Mouse (Mus musculus) E14TG2a.4 (cell line): Measurements from ENCODE around the gene Slc4a4.
"Not testable (repeated sequence)": the region's sequence is repeated elsewhere in the genome, so short reads cannot be mapped to it uniquely, and the experiment has no call there.

ENCODE experiments used
- H3K27me3 ChIP-seq: 2 replicates; pipeline ENCODE4 v1.6.1; 2014; ENCODE audit warnings: low read length, control low read depth; ENCODE audit not compliant: insufficient read depth
- H3K36me3 ChIP-seq: 2 replicates; pipeline ENCODE4 v1.6.1; 2014; ENCODE audit warnings: low read length, control low read depth; ENCODE audit not compliant: insufficient read depth
- H3K4me1 ChIP-seq: replicated peaks from 2 replicates; pipeline ENCODE4 v1.6.1; 2014; ENCODE audit warnings: low read depth, low read length, control low read depth
- H3K4me3 ChIP-seq: replicated peaks from 2 replicates; pipeline ENCODE4 v1.5.1; 2014; ENCODE audit warnings: mild to moderate bottlenecking, low read length
- H3K9me3 ChIP-seq: 2 replicates; pipeline ENCODE4 v1.6.1; 2014; ENCODE audit warnings: low read length, control low read depth
- CTCF ChIP-seq: conservative IDR thresholded peaks from 2 replicates; pipeline ENCODE4 v1.5.1; 2014; ENCODE audit warnings: low read length
- NANOG ChIP-seq: IDR thresholded peaks from 2 replicates; pipeline ENCODE4 v1.6.1; 2014; ENCODE audit warnings: borderline replicate concordance, low read length, mixed read lengths
- POU5F1 ChIP-seq: IDR thresholded peaks from 2 replicates; pipeline ENCODE4 v1.6.1; 2014; ENCODE audit warnings: low read length, borderline replicate concordance

Gene Slc4a4

DNA sequence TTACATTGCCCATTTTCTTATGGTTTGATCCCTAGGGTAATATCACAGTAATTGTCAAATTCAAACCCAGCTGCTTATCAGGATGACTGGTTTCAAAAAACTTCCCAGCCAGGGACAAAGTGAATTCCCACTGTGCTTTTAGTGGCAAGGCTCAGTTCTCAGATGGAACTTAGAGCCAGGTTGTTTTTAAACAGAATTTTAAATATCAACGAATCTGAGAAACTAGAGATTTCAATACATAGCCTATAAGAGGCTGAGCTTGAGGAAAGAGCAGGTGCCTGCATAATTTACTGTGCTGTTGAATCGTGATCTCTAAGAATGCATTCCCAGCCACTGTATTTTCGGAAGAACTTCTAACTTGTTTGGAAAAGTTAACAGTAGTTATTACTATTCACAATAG, 213.3 kb downstream of the Slc4a4 start:
- Histone ChIP-seq H3K27me3 (no peaks in the 10 kb centered on the region), H3K36me3 (no peaks in the 10 kb centered on the region), H3K9me3 (no peaks in the 10 kb centered on the region), H3K4me3 (no peak overlapping the region), H3K4me1 (no peaks in the 10 kb centered on the region)
- TF ChIP-seq NANOG, result no peak
- no peak for TF ChIP-seq POU5F1
- TF ChIP-seq CTCF, result no peak

DNA sequence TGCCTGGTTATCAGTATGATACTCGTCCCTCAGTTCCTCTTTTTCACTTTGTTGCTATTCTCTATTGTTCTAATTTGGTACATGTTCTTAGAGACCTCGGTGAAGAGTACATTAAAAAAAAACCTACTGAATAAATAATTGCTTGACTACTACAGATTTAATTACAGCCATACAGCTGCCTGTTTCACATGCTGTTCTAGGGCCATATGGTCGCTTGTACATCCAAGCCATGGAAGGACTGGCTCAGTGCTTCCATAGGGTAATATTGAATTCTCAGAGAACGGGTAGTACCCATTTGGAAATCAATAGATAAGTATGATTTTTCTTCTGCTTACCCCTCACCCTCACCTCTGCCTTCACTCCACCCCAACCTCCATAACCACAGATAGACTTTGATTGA, 215.9 kb downstream of the Slc4a4 start:
- Histone ChIP-seq H3K36me3 (no peaks in the 10 kb centered on the region), H3K4me3 (no peak overlapping the region), H3K4me1 (no peaks in the 10 kb centered on the region), H3K9me3 (no peaks in the 10 kb centered on the region), H3K27me3 (no peaks in the 10 kb centered on the region)
- no peak for TF ChIP-seq CTCF
- TF ChIP-seq POU5F1, result no peak
- no peak for TF ChIP-seq NANOG

GRCm38 (mm10) chr5:89105346-89105745, 218.7 kb downstream of the Slc4a4 start:
- H3K36me3 ChIP-seq, result no peaks in the 10 kb centered on the region
- H3K4me1 ChIP-seq, result no peaks in the 10 kb centered on the region
- H3K27me3 ChIP-seq, result no peaks in the 10 kb centered on the region
- H3K9me3 ChIP-seq, result no peaks in the 10 kb centered on the region
- no peak for TF ChIP-seq POU5F1
- no peak for TF ChIP-seq CTCF
- TF ChIP-seq NANOG, result peak; percentile 33; the same call in 1 of the 2 replicates
- no peak overlapping the region for H3K4me3 ChIP-seq

DNA sequence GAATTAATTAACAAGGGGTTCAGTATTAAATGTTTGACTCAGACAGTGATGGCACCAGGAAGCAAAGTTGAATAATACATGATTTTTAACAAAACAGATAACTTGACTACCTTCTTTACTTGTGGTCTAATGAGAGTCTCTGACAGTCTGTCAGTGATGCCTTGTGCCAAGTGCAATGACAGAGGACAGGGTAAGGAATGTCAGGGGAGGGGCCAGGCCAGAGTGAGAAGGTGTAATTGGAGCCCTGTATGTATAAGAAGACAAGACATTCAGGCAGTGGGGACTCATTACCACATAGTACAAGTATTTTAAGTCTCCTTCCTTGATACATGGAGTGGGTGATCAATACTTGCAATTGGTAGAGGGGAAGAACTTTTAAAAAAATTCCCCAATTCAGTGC, 219.6 kb downstream of the Slc4a4 start:
- Histone ChIP-seq H3K27me3 (no peaks in the 10 kb centered on the region), H3K4me1 (no peaks in the 10 kb centered on the region), H3K4me3 (no peak overlapping the region), H3K9me3 (peaks cover 1% of the 10 kb centered on the region; the same call in 1 of the 2 replicates), H3K36me3 (no peaks in the 10 kb centered on the region)
- no peak for TF ChIP-seq POU5F1
- no peak for TF ChIP-seq NANOG
- no peak for TF ChIP-seq CTCF

DNA sequence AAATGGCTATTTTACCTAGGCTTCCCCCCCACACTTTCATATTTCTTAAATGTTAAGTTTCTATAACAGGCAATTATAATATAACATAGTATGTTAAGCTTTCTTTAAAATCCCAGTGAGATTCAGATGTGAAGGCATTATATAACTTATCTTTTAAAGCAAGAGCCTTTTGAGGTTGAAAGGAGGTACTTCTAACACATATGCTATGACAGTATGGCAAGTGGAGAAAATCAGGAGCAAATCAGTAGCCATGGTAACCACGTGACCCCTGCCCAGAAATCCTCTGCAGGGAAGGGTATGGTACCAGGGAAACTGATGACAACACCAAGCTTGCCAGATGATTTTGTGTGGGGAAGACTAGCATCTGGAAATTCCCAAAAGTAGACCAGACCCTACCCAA, 222.2 kb downstream of the Slc4a4 start:
- TF ChIP-seq CTCF, result no peak
- TF ChIP-seq POU5F1, result no peak
- no peak for TF ChIP-seq NANOG
- Histone ChIP-seq H3K36me3 (no peaks in the 10 kb centered on the region), H3K27me3 (no peaks in the 10 kb centered on the region), H3K4me3 (no peak overlapping the region), H3K4me1 (no peaks in the 10 kb centered on the region), H3K9me3 (peaks cover 7% of the 10 kb centered on the region; the same call in 1 of the 2 replicates)

- TF ChIP-seq CTCF, result no peak
- TF ChIP-seq NANOG, result no peak
- no peak for TF ChIP-seq POU5F1
- Histone ChIP-seq H3K9me3 (peaks cover 7% of the 10 kb centered on the region; the same call in 1 of the 2 replicates), H3K4me1 (no peaks in the 10 kb centered on the region), H3K27me3 (no peaks in the 10 kb centered on the region), H3K36me3 (no peaks in the 10 kb centered on the region), H3K4me3 (no peak overlapping the region)
Measured at GRCm38 (mm10) chr5:89109832-89110231, 223.2 kb downstream of the Slc4a4 start.

GRCm38 (mm10) chr5:89111987-89112386, 225.4 kb downstream of the Slc4a4 start:
- not testable (repeated sequence) for H3K9me3 ChIP-seq, H3K4me1 ChIP-seq, H3K4me3 ChIP-seq, H3K36me3 ChIP-seq, H3K27me3 ChIP-seq

DNA sequence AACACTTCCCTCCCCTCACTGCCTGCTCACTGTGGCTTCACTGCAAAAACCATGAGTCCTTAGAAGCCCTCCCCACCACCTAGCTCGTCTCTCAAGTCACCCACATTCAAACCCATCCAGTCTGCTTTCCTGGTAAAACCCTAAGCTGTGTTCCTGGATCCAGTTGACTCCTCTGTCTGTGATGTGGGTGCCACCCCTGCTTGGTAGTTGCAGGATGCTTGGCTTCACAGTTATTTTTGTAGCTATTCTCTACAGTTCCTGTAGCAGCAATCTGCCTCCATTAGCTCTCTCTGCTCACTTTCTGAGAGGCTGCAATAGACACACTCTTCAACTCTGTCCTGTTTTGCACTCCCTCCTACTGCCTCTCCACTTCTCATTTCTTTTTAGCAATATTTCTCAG, 234.3 kb downstream of the Slc4a4 start:
- H3K27me3 ChIP-seq, result no peaks in the 10 kb centered on the region
- H3K9me3 ChIP-seq, result no peaks in the 10 kb centered on the region
- TF ChIP-seq CTCF (no peak), NANOG (no peak), POU5F1 (no peak)
- no peak overlapping the region for H3K4me3 ChIP-seq
- H3K36me3 ChIP-seq, result no peaks in the 10 kb centered on the region
- no peaks in the 10 kb centered on the region for H3K4me1 ChIP-seq

- H3K36me3 ChIP-seq, result no peaks in the 10 kb centered on the region
- no peaks in the 10 kb centered on the region for H3K27me3 ChIP-seq
- H3K4me3 ChIP-seq, result no peak overlapping the region
- TF ChIP-seq POU5F1 (no peak), NANOG (no peak), CTCF (no peak)
- no peaks in the 10 kb centered on the region for H3K9me3 ChIP-seq
- H3K4me1 ChIP-seq, result no peaks in the 10 kb centered on the region
Measured at GRCm38 (mm10) chr5:89123270-89123903, 236.8 kb downstream of the Slc4a4 start.
